Mouse (Mus musculus) cerebellum, adult 11-12 months (tissue): ENCODE results near the gene Selenoo.

Experiments
- DNase-seq: peaks from one replicate; pipeline ENCODE4 v3.0.0; 2022

Selenoo gene

GRCm38 (mm10) chr15:89128382-89129350 is 39.8 kb downstream of the Selenoo start, which contains the start of gene Hdac10:
Hdac10 (minus strand) TSS chr15:89128700.
- DNase-seq = peak; percentile 92

DNA sequence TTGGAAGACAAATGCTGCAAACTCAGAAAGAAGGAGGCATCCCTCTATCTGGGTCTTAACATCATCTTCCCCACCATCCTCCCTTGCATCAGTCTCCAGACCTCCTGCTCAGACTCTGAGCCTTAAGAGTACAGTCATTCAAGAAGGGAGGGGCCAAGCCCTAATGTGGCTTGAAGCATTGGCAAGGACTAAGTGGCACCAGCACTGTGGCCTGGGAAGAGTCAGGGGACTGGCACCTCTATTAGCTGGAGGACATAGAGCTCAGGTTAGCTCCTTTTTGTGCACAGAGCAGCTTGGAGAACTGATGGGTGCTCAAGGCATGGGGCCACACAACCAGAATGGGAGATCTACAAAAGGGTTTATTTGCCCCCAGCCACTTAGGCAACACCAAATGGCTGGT is 41.4 kb downstream of the Selenoo start:
- DNase-seq = no peak

GRCm38 (mm10) chr15:89131316-89131715 is 42.4 kb downstream of the Selenoo start:
- DNase-seq = no peak

DNA sequence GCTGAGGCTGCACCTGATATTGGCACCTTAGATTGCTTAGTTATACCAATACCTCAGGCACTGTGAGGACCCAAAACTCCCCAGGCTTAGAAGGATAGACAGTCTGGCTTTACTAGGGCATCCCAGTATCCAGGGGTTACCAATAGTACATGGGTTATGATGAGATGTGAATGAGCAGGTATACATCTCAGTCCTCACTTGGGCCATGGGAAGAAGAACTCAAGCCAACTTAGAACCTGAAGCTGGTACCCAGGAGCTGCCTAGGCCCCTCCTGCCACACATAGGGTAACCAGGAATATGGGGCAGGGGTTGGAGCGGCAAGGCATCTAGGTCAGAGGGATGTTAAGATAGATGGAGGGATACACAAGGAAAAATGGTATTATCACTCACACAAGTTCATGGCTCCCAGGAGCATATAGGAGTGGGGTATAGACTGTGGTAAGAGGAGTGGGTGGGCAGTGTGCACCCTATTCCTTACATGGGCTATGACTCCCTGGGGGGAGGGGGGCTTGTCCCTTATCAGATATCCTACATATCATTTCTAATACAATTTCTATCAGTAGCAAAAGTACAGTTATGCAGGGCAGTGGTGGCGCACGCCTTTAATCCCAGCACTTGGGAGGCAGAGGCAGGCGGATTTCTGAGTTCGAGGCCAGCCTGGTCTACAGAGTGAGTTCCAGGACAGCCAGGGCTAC is 47.7 kb downstream of the Selenoo start:
- peak; percentile 54 for DNase-seq

- DNase-seq = peak; percentile 60
Observed at GRCm38 (mm10) chr15:89137378-89138045, 48.6 kb downstream of the Selenoo start.

DNA sequence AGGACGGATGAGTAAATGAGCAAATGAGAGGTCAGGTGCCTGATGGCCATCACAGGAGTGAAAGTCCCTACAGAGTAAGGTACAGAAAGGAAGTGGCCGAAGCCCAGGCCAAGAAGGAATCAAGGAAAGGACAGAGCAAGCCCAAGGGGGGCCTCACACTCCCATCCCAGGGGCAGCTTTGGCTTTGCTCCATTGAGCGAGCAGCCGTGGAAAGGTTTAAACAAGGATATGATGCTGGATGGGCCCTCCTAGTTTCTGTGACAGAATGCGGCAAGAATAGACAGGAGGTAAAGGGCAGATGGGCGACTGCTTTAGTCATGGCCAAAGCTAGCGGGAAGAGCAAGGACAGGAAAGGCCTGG is 49.1 kb downstream of the Selenoo start:
- peak; percentile 68 for DNase-seq

DNA sequence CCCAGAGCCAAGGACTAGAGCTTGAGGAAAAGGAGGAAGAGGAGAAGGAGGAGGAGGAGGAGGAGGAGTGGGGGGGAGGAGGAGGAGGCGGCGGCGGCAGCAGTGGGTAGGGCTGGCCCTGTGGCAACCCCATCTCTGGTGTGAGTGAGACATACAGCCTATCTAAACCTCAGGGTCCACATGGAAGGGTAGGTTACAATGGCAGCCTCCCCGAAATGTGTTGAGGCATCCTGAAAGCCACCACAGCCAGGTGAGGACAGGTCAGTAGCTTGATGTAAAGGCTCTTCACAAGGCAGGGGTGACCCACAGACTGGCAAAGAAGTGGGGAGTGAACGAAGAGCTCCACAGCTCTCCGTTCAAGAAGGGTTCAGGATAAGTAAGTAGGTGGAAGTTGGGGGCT is 49.6 kb downstream of the Selenoo start:
- peak; percentile 41 for DNase-seq

DNA sequence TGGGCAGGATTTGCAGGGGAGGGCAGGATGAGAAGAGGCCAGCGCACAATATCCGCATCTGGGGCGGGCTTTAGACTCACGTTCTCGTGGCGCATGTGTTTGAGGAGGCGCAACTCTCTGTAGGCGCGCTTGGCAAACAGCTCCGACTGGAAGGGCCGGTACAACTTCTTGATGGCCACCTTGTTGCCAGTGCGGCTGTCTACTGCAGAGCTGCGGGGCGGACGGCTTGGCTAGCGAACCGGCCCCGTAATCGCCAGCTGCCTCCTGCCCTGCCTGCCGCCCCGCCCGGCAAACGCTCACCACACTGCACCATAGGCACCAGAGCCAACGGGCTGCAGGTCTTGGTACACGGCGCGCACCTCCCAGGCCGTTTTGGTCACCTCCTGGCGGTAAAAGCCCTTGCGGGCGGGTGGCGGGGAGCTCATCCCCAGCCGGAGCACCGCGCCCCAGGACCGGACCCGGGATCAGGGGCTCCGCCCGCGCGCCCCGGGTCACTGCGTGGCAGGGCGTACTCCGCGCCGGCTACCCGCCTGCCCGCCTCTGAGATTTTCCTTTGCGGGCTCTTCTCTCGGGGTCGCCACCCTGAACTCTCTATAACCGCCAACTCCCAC is 51.3 kb downstream of the Selenoo start:
- DNase-seq = peak; percentile 85

- DNase-seq = peak; percentile 85
Observed at GRCm38 (mm10) chr15:89140659-89141252, 51.9 kb downstream of the Selenoo start, which contains the start of gene Mapk12. Mapk12 (minus strand) TSS chr15:89140703.

- peak; percentile 60 for DNase-seq
Observed at GRCm38 (mm10) chr15:89141443-89141842, 52.6 kb downstream of the Selenoo start.

- DNase-seq = no peak
Observed at GRCm38 (mm10) chr15:89141905-89142304, 53.0 kb downstream of the Selenoo start.

GRCm38 (mm10) chr15:89143134-89143533 is 54.2 kb downstream of the Selenoo start:
- no peak for DNase-seq

GRCm38 (mm10) chr15:89144965-89145364 is 56.1 kb downstream of the Selenoo start:
- no peak for DNase-seq

- peak; percentile 61 for DNase-seq
Observed at GRCm38 (mm10) chr15:89145813-89146350, 57.0 kb downstream of the Selenoo start.

- peak; percentile 88 for DNase-seq
Observed at GRCm38 (mm10) chr15:89146537-89146936, 57.7 kb downstream of the Selenoo start.

- DNase-seq = peak; percentile 72
Observed at GRCm38 (mm10) chr15:89147024-89147423, 58.1 kb downstream of the Selenoo start.

DNA sequence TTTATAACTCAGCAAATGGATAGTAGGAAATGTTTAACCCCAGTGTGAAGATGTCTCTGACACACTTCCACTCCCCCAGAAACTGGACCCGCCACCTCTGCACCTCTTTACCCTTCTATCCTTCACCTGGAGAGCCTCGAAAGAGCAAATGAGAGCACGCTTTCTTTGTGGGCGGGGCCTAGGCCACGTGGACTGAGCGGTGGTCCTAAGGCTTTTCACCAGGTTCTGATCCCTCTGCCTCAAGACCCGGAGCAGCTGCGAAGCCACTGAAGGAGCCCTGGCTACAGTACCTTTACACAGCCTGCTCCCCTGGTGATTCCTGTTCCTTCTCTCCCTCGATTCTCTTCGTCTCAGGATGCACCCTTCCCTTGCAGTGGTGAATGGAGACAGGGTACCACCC is 58.6 kb downstream of the Selenoo start:
- DNase-seq = peak; percentile 62

DNA sequence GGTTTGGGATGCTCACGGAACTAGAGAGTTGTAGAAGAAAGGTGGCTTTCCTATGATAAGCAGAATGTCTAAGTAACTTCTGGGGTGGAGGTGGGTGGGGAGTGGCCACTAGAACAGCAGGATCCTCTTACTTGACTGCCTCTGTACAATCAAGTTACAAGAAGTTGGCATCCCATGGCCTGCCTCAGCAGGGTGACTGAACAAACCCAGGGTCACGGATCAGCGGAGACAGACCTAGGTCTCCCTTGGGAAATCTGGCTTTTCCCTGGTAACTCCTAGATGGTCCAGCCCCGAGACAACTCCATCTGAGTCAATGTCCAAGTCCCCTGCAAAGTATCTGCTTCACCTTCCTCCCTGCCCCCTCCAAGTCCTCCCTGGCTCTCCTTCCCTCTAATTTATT is 59.0 kb downstream of the Selenoo start:
- DNase-seq = no peak

DNA sequence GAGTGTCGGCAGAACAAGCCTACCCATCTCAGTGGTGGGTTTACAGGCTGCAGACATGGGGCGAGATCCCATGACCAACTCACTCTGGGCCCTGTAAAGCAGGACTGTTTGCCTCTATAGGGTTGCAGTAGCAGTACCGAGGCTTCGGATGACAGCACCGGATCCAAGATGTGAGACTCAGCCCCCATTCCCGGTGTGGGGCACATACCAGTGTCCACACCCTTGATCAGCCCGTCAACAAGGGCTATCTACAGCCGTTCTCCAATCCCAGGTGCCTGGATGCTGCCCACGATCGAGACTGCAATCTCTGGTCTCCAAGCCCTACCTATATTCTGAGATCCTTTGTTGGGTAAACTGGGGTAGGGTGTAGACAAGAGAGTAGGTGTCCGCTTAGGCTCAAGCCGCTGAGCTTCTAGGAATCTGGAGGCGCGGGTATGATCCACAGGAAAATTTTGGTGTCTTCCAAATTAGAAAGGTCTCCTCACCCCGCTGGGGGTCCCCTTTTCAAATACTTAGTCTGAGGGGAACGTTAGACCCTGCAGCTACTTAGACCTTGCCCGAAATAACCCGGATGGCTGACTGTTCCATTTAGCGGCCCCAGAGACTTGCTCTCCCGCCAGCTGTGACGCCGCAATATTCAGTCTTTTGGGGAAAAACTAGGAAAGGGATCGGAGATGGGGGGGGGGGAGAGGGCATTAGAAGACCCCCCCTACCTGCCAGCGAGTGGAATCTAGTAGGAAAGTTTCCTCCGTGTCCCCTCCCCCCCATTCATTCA is 59.8 kb downstream of the Selenoo start:
- peak; percentile 57 for DNase-seq

GRCm38 (mm10) chr15:89149271-89150040 is 60.6 kb downstream of the Selenoo start, which contains the start of gene Mapk11:
Mapk11 (minus strand) TSS chr15:89149628.
- DNase-seq = peak; percentile 60
